Mouse (Mus musculus) kidney, postnatal 0 days (tissue): Measurements from ENCODE around the gene Psmc3. TPM values are rescaled to one million over a fixed set of nuclear protein-coding genes. Genes with fewer than 3 reads are reported as not detected.

Source experiments
- ATAC-seq: fragments of 200-750 bp; cut with Nextera tagmentation; replicated peaks from 2 replicates; pipeline ENCODE4 v1.8.0; 2017; ENCODE audit warnings: low read depth, moderate number of reproducible peaks, moderate TSS enrichment, moderate library complexity; ENCODE audit not compliant: low FRiP score
- DNase-seq: peaks from one replicate; pipeline ENCODE4 v3.0.0-alpha.2; 2016; ENCODE audit warnings: low spot score
- H3K27ac ChIP-seq: fragments of 300-500 bp; sonication (generic); 2 replicates; pipeline ENCODE4 v1.5.1; 2014; ENCODE audit warnings: mild to moderate bottlenecking
- H3K27me3 ChIP-seq: fragments of 300-500 bp; sonication (generic); 2 replicates; pipeline ENCODE4 v1.6.1; 2014; ENCODE audit warnings: low read length, mixed read lengths; ENCODE audit not compliant: insufficient read depth
- H3K36me3 ChIP-seq: fragments of 300-500 bp; sonication (generic); 2 replicates; pipeline ENCODE4 v1.6.1; 2014; ENCODE audit warnings: low read length, mixed read lengths; ENCODE audit not compliant: insufficient read depth
- H3K4me1 ChIP-seq: fragments of 300-500 bp; sonication (generic); replicated peaks from 2 replicates; pipeline ENCODE4 v1.6.1; 2014; ENCODE audit warnings: antibody characterized with exemption, low read length, mixed read lengths; ENCODE audit not compliant: insufficient read depth
- H3K4me2 ChIP-seq: fragments of 300-500 bp; sonication (generic); 2 replicates; pipeline ENCODE4 v1.6.1; 2014; ENCODE audit warnings: mild to moderate bottlenecking, low read length, moderate library complexity, mixed read lengths
- H3K4me3 ChIP-seq: fragments of 300-500 bp; sonication (generic); replicated peaks from 2 replicates; pipeline ENCODE4 v1.5.1; 2014; ENCODE audit warnings: low read depth, low read length
- H3K9ac ChIP-seq: fragments of 300-500 bp; sonication (generic); 2 replicates; pipeline ENCODE4 v1.6.1; 2014; ENCODE audit warnings: low read depth, low read length
- H3K9me3 ChIP-seq: fragments of 300-500 bp; sonication (generic); replicated peaks from 2 replicates; pipeline ENCODE4 v1.6.1; 2016; ENCODE audit warnings: low read length, inconsistent platforms, mixed read lengths
- CTCF ChIP-seq: IDR thresholded peaks from 2 replicates; pipeline ENCODE4 v1.5.1; 2016; ENCODE audit warnings: antibody characterized with exemption, low read depth, mild to moderate bottlenecking, moderate library complexity
- WGBS: fragments of 180-500 bp; shearing (Covaris S2); extraction: QIAGEN DNeasy Blood & Tissue Kit; methylation state at CpG from one replicate; pipeline ENCODE4 v1.1.7; 2014; 5-methylcytosine and 5-hydroxymethylcytosine counted together
- polyA plus RNA-seq: library from polyadenylated mRNA; unstranded; fragments of >200 nt; fragmentation: Nextera tagmentation; extraction: Ambion mirVana; gene quantifications from 2 replicates; pipeline ENCODE4 v1.2.1, GENCODE M21; 2015

Psmc3 gene
- polyA plus RNA-seq, 1 experiment from 2014 or later = 287 TPM

- Histone ChIP-seq H3K4me3 (no peak overlapping the region), H3K36me3 (no peaks in the 10 kb centered on the region), H3K9me3 (no peaks in the 10 kb centered on the region), H3K4me2 (peak overlapping the region; percentile 13; the same call in 1 of the 2 replicates), H3K27ac (peak overlapping the region; percentile 76), H3K27me3 (no peaks in the 10 kb centered on the region), H3K4me1 (peaks cover 5% of the 10 kb centered on the region; the same call in 1 of the 2 replicates), H3K9ac (no peak overlapping the region)
- ATAC-seq (peak; percentile 52), DNase-seq (peak; percentile 36)
- TF ChIP-seq CTCF = no peak
- WGBS = 42% methylated on average over 9 of the region's 9 CpGs
These were observed 6.5 kb upstream of the Psmc3 start for GRCm38 (mm10) chr2:91047359-91047758.

DNA sequence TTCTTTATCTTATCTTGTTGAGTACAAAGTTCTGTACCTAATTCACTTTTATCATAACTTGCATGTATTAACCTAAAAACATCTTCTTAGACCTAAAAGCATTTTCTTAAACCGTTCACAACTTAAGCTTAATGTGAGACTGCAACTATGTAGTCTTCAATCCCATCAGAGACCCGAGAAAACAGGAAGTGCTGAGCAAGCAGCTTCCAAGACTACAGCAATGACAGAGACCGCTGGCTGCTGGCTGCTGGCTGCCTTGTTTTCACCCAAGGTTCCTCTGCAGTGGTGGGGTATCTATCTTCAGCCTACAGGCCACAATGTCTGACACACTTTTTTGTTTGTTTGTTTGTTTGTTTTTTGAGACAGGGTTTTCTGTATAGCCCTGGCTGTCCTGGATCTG is 1.9 kb upstream of the Psmc3 start:
- DNase-seq (no peak), ATAC-seq (no peak)
- Histone ChIP-seq H3K36me3 (peaks cover 15% of the 10 kb centered on the region), H3K4me3 (no peak overlapping the region), H3K27ac (no peak overlapping the region), H3K4me1 (0 out of 2 replicates have a peak, but pooled peaks cover under 1% of the 10 kb centered on the region), H3K9ac (no peak overlapping the region), H3K4me2 (no peak overlapping the region), H3K27me3 (no peaks in the 10 kb centered on the region), H3K9me3 (no peaks in the 10 kb centered on the region)
- no peak for TF ChIP-seq CTCF
- 71% methylated on average over 3 of the region's 3 CpGs for WGBS

- DNase-seq = peak; percentile 17
- peaks cover 24% of the 10 kb centered on the region for H3K36me3 ChIP-seq
- ATAC-seq = no peak
- TF ChIP-seq CTCF = peak; percentile 39
- H3K4me2 ChIP-seq = no peak overlapping the region
- H3K4me1 ChIP-seq = no peaks in the 10 kb centered on the region
- no peaks in the 10 kb centered on the region for H3K9me3 ChIP-seq
- no peak overlapping the region for H3K9ac ChIP-seq
- no peak overlapping the region for H3K27ac ChIP-seq
- H3K4me3 ChIP-seq = no peak overlapping the region
- H3K27me3 ChIP-seq = no peaks in the 10 kb centered on the region
- 34% methylated on average over 2 of the region's 2 CpGs for WGBS
These were observed 1.1 kb upstream of the Psmc3 start for GRCm38 (mm10) chr2:91052752-91053151.

DNA sequence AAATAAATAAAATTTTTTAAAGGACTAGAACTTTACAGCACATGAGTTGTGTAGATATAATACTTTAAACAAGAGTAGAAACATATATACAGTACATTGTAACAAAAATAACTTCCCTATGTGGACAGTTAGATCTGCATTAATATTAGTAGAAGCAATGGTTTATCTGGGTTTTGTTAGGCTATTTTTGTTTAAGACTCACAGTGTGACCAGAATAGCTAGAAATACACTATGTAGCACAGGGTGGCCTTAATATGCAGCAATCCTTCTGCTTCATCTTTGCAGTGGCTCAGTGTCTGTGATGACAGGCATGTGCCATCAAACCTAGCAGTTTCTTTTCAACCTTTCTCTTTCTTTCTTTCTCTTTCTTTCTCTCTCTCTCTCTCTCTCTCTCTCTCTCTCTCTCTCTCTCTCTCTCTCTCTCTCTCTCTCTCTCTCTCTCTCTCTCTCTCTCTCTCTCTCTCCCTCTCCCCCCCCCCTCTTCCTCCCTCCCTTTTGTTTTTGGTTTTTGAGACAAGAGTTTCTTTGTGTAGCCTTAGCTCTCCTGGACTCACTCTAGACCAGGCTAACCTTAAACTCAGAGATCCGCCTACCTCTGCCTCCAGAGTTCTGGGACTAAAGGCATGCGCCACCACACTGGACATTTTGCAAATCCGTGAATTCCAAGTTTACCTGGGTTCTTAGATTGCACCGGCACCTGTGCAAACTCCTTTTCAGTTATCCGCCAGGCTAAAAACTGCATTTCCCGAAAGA is 452 bp upstream of the Psmc3 start:
- TF ChIP-seq CTCF = no peak
- Histone ChIP-seq H3K27ac (no peak overlapping the region; the same call in 1 of the 2 replicates), H3K4me2 (peak overlapping the region; percentile 71), H3K27me3 (no peaks in the 10 kb centered on the region), H3K9ac (peak overlapping the region; percentile 89; the same call in 1 of the 2 replicates), H3K36me3 (peaks cover 28% of the 10 kb centered on the region), H3K4me3 (peak overlapping the region; percentile 88), H3K9me3 (no peaks in the 10 kb centered on the region), H3K4me1 (no peaks in the 10 kb centered on the region)
- ATAC-seq (peak; percentile 50), DNase-seq (no peak)
- WGBS = 0% methylated on average over 6 of the region's 6 CpGs

DNA sequence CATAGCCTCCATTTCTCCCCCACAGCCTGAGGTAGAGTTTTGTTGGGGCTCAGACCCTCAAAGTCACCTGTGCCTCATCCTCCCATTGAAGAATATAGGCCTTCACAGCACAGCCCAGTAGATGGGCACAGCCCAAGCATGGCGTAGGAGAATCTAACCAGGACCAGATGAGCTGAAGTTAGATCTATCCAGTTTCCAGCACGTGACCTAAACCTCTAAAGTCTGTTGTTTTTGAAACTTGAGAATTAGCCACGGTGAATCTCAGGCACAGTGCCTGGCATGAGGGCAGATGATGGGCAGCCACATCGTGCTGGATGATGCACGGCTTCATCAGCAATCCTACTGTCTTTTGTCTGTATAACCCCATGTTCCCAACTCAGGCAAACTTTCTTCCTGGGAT is 4.6 kb downstream of the Psmc3 start:
- H3K36me3 ChIP-seq = peaks cover 61% of the 10 kb centered on the region
- TF ChIP-seq CTCF = no peak
- WGBS = 50% methylated on average over 5 of the region's 5 CpGs
- no peak overlapping the region for H3K27ac ChIP-seq
- DNase-seq (no peak), ATAC-seq (no peak)
- no peak overlapping the region for H3K9ac ChIP-seq
- no peaks in the 10 kb centered on the region for H3K4me1 ChIP-seq
- no peak overlapping the region for H3K4me2 ChIP-seq
- H3K27me3 ChIP-seq = no peaks in the 10 kb centered on the region
- no peaks in the 10 kb centered on the region for H3K9me3 ChIP-seq
- H3K4me3 ChIP-seq = no peak overlapping the region

GRCm38 (mm10) chr2:91059376-91059775 is 5.6 kb downstream of the Psmc3 start:
- Histone ChIP-seq H3K9me3 (no peaks in the 10 kb centered on the region), H3K4me1 (no peaks in the 10 kb centered on the region), H3K36me3 (peaks cover 69% of the 10 kb centered on the region), H3K9ac (no peak overlapping the region), H3K4me3 (no peak overlapping the region), H3K27ac (no peak overlapping the region), H3K4me2 (no peak overlapping the region), H3K27me3 (no peaks in the 10 kb centered on the region)
- TF ChIP-seq CTCF = no peak
- DNase-seq = no peak
- ATAC-seq = no peak
- 96% methylated on average over 2 of the region's 2 CpGs for WGBS
